Mouse (Mus musculus) embryonic facial prominence, embryonic 13.5 days (tissue): ENCODE data around the gene Apoh. TPM values are rescaled to one million over a fixed set of nuclear protein-coding genes. Genes with fewer than 3 reads are reported as not detected.

Experiments
- ATAC-seq: fragments of 200-750 bp; cut with Nextera tagmentation; 2 replicates; pipeline ENCODE4 v1.8.0; 2017; ENCODE audit warnings: low read depth; ENCODE audit not compliant: insufficient number of reproducible peaks, insufficient read depth, low FRiP score, low TSS enrichment
- H3K27ac ChIP-seq: fragments of 300-500 bp; sonication (generic); 2 replicates; pipeline ENCODE4 v1.5.1; 2015; ENCODE audit warnings: moderate library complexity, mild to moderate bottlenecking, inconsistent platforms
- H3K27me3 ChIP-seq: fragments of 300-500 bp; sonication (generic); 2 replicates; pipeline ENCODE4 v1.6.1; 2015; ENCODE audit warnings: mild to moderate bottlenecking, inconsistent platforms
- H3K36me3 ChIP-seq: fragments of 300-500 bp; sonication (generic); 2 replicates; pipeline ENCODE4 v1.6.1; 2015; ENCODE audit warnings: mild to moderate bottlenecking, inconsistent platforms
- H3K4me1 ChIP-seq: fragments of 300-500 bp; sonication (generic); 2 replicates; pipeline ENCODE4 v1.6.1; 2015; ENCODE audit warnings: inconsistent platforms
- H3K4me2 ChIP-seq: fragments of 300-500 bp; sonication (generic); 2 replicates; pipeline ENCODE4 v1.6.1; 2015; ENCODE audit warnings: moderate library complexity, mild to moderate bottlenecking, inconsistent platforms
- H3K4me3 ChIP-seq: fragments of 300-500 bp; sonication (generic); 2 replicates; pipeline ENCODE4 v1.5.1; 2015; ENCODE audit warnings: mild to moderate bottlenecking, inconsistent platforms
- H3K9ac ChIP-seq: fragments of 300-500 bp; sonication (generic); 2 replicates; pipeline ENCODE4 v1.6.1; 2015; ENCODE audit warnings: mild to moderate bottlenecking, inconsistent platforms
- H3K9me3 ChIP-seq: fragments of 300-500 bp; sonication (generic); 2 replicates; pipeline ENCODE4 v1.6.1; 2016; ENCODE audit warnings: inconsistent platforms
- WGBS: fragments of 180-500 bp; shearing (Covaris S2); methylation state at CpG from one replicate; pipeline ENCODE4 v1.1.7; 2015; ENCODE audit warnings: mixed read lengths; 5-methylcytosine and 5-hydroxymethylcytosine counted together
- polyA plus RNA-seq: library from polyadenylated mRNA; unstranded; fragments of >200 nt; fragmentation: Nextera tagmentation; extraction: Ambion mirVana; gene quantifications from 2 replicates; pipeline ENCODE4 v1.2.1, GENCODE M21; 2015

Apoh gene
- polyA plus RNA-seq, 1 experiment from 2014 or later: 0.46 TPM

- H3K27ac ChIP-seq: no peak overlapping the region
- H3K4me2 ChIP-seq: no peak overlapping the region
- H3K4me3 ChIP-seq: no peak overlapping the region
- H3K4me1 ChIP-seq: peaks cover 15% of the 10 kb centered on the region; the same call in 1 of the 2 replicates
- 57% methylated on average over 8 of the region's 8 CpGs for WGBS
- H3K9me3 ChIP-seq: no peaks in the 10 kb centered on the region
- no peak overlapping the region for H3K9ac ChIP-seq
- H3K36me3 ChIP-seq: no peaks in the 10 kb centered on the region
- no peaks in the 10 kb centered on the region for H3K27me3 ChIP-seq
- ATAC-seq: no peak
These were observed 9.4 kb upstream of the Apoh start for GRCm38 (mm10) chr11:108333583-108334379.

GRCm38 (mm10) chr11:108334658-108335057, 8.5 kb upstream of the Apoh start:
- ATAC-seq: no peak
- WGBS: 66% methylated on average over 3 of the region's 3 CpGs

GRCm38 (mm10) chr11:108335536-108335935, 7.6 kb upstream of the Apoh start:
- Histone ChIP-seq H3K4me3 (no peak overlapping the region), H3K9me3 (no peaks in the 10 kb centered on the region), H3K36me3 (no peaks in the 10 kb centered on the region), H3K4me2 (no peak overlapping the region), H3K4me1 (peaks cover 13% of the 10 kb centered on the region; the same call in 1 of the 2 replicates), H3K27me3 (no peaks in the 10 kb centered on the region), H3K9ac (no peak overlapping the region), H3K27ac (no peak overlapping the region)
- 88% methylated on average over 4 of the region's 4 CpGs for WGBS
- no peak for ATAC-seq

More at GRCm38 (mm10) chr11:108334658-108335057, 8.5 kb upstream of the Apoh start:
- Histone ChIP-seq H3K4me3 (no peak overlapping the region), H3K27me3 (no peaks in the 10 kb centered on the region), H3K36me3 (no peaks in the 10 kb centered on the region), H3K4me2 (no peak overlapping the region), H3K9ac (no peak overlapping the region), H3K4me1 (peaks cover 13% of the 10 kb centered on the region; the same call in 1 of the 2 replicates), H3K9me3 (no peaks in the 10 kb centered on the region), H3K27ac (no peak overlapping the region)

GRCm38 (mm10) chr11:108336445-108336844, 6.7 kb upstream of the Apoh start:
- 28% methylated on average over 5 of the region's 5 CpGs for WGBS
- H3K4me3 ChIP-seq: no peak overlapping the region
- no peaks in the 10 kb centered on the region for H3K36me3 ChIP-seq
- H3K27me3 ChIP-seq: no peaks in the 10 kb centered on the region
- peaks cover 9% of the 10 kb centered on the region for H3K4me1 ChIP-seq
- H3K4me2 ChIP-seq: no peak overlapping the region
- ATAC-seq: no peak
- no peak overlapping the region for H3K9ac ChIP-seq
- no peaks in the 10 kb centered on the region for H3K9me3 ChIP-seq
- H3K27ac ChIP-seq: no peak overlapping the region

GRCm38 (mm10) chr11:108340293-108340692, 2.9 kb upstream of the Apoh start:
- Histone ChIP-seq H3K4me2 (no peak overlapping the region), H3K36me3 (no peaks in the 10 kb centered on the region), H3K27me3 (peaks cover 6% of the 10 kb centered on the region), H3K4me1 (peaks cover 28% of the 10 kb centered on the region), H3K27ac (no peak overlapping the region), H3K4me3 (no peak overlapping the region), H3K9ac (no peak overlapping the region), H3K9me3 (no peaks in the 10 kb centered on the region)
- WGBS: 86% methylated on average over 4 of the region's 4 CpGs
- no peak for ATAC-seq

GRCm38 (mm10) chr11:108341783-108342182, 1.4 kb upstream of the Apoh start:
- H3K9me3 ChIP-seq: no peaks in the 10 kb centered on the region
- peak overlapping the region; percentile 100 for H3K4me2 ChIP-seq
- H3K36me3 ChIP-seq: no peaks in the 10 kb centered on the region
- H3K4me1 ChIP-seq: peaks cover 21% of the 10 kb centered on the region
- peak overlapping the region; percentile 76 for H3K4me3 ChIP-seq
- peaks cover 6% of the 10 kb centered on the region for H3K27me3 ChIP-seq
- ATAC-seq: no peak
- H3K27ac ChIP-seq: no peak overlapping the region
- H3K9ac ChIP-seq: peak overlapping the region; percentile 44; the same call in 1 of the 2 replicates
- 39% methylated on average over 8 of the region's 8 CpGs for WGBS

GRCm38 (mm10) chr11:108343789-108344462, 772 bp downstream of the Apoh start, which contains the start of gene Prkca:
Gene Prkca (minus strand): TSS chr11:108343928.
- peak; percentile 91 for ATAC-seq
- 0% methylated on average over 58 of the region's 63 CpGs for WGBS
- H3K27me3 ChIP-seq: peaks cover 6% of the 10 kb centered on the region

GRCm38 (mm10) chr11:108344759-108345158, 1.6 kb downstream of the Apoh start:
- Histone ChIP-seq H3K4me2 (peak overlapping the region; percentile 100), H3K27ac (no peak overlapping the region), H3K36me3 (no peaks in the 10 kb centered on the region), H3K4me3 (peak overlapping the region; percentile 76), H3K4me1 (peaks cover 18% of the 10 kb centered on the region), H3K27me3 (peaks cover 6% of the 10 kb centered on the region), H3K9me3 (no peaks in the 10 kb centered on the region), H3K9ac (no peak overlapping the region)
- 52% methylated on average over 8 of the region's 8 CpGs for WGBS
- ATAC-seq: no peak

More at GRCm38 (mm10) chr11:108343789-108344462, 772 bp downstream of the Apoh start, which contains the start of gene Prkca:
- Histone ChIP-seq H3K4me1 (peaks cover 18% of the 10 kb centered on the region), H3K9ac (peak within 1 kb of the TSS; percentile 85), H3K4me2 (peak within 1 kb of the TSS; percentile 100), H3K27ac (peak within 1 kb of the TSS; percentile 84), H3K9me3 (no peaks in the 10 kb centered on the region), H3K36me3 (no peaks in the 10 kb centered on the region), H3K4me3 (peak within 1 kb of the TSS; percentile 76)

- Histone ChIP-seq H3K4me2 (no peak overlapping the region), H3K27ac (no peak overlapping the region), H3K4me1 (peaks cover 18% of the 10 kb centered on the region), H3K9me3 (no peaks in the 10 kb centered on the region), H3K9ac (no peak overlapping the region), H3K4me3 (no peak overlapping the region), H3K36me3 (no peaks in the 10 kb centered on the region), H3K27me3 (peaks cover 6% of the 10 kb centered on the region)
- 79% methylated on average over 2 of the region's 2 CpGs for whole genome bisulfite sequencing
- no peak for ATAC-seq
These were observed 2.2 kb downstream of the Apoh start for GRCm38 (mm10) chr11:108345321-108345720.

- no peaks in the 10 kb centered on the region for H3K9me3 ChIP-seq
- no peak overlapping the region for H3K27ac ChIP-seq
- H3K9ac ChIP-seq: no peak overlapping the region
- no peaks in the 10 kb centered on the region for H3K36me3 ChIP-seq
- H3K4me3 ChIP-seq: no peak overlapping the region
- no peak for ATAC-seq
- H3K4me1 ChIP-seq: no peaks in the 10 kb centered on the region
- H3K4me2 ChIP-seq: no peak overlapping the region
- 81% methylated on average over 4 of the region's 4 CpGs for WGBS
- no peaks in the 10 kb centered on the region for H3K27me3 ChIP-seq
These were observed 7.6 kb downstream of the Apoh start for GRCm38 (mm10) chr11:108350799-108351198.

- WGBS: 89% methylated on average over 10 of the region's 10 CpGs
- no peak overlapping the region for H3K27ac ChIP-seq
- no peaks in the 10 kb centered on the region for H3K27me3 ChIP-seq
- no peaks in the 10 kb centered on the region for H3K4me1 ChIP-seq
- H3K9ac ChIP-seq: no peak overlapping the region
- ATAC-seq: no peak
- no peaks in the 10 kb centered on the region for H3K9me3 ChIP-seq
- H3K36me3 ChIP-seq: no peaks in the 10 kb centered on the region
- no peak overlapping the region for H3K4me3 ChIP-seq
- H3K4me2 ChIP-seq: no peak overlapping the region
These were observed 9.8 kb downstream of the Apoh start for GRCm38 (mm10) chr11:108352842-108353388.
